Mouse (Mus musculus) heart, adult 2 months (tissue): Measurements from ENCODE around the gene Nfam1. TPM values are rescaled to one million over a fixed set of nuclear protein-coding genes. Genes with fewer than 3 reads are reported as not detected.
"Not testable (repeated sequence)": the region's sequence is repeated elsewhere in the genome, so short reads cannot be mapped to it uniquely, and the experiment has no call there.

ENCODE experiments used
- DNase-seq, 2 experiments: peaks; one replicate each; pipeline ENCODE4 v3.0.0; 2021
- H3K27ac ChIP-seq: fragments of 200-600 bp; 2 replicates; pipeline ENCODE4 v1.8.1; 2022
- H3K27me3 ChIP-seq: fragments of 200-500 bp; 2 replicates; pipeline ENCODE4 v1.6.1; 2012; ENCODE audit warnings: mild to moderate bottlenecking, low read length, inconsistent platforms, mixed read lengths; ENCODE audit not compliant: control insufficient read depth, insufficient read depth
- H3K36me3 ChIP-seq: fragments of 200-500 bp; 2 replicates; pipeline ENCODE4 v1.6.1; 2012; ENCODE audit warnings: low read length, inconsistent platforms; ENCODE audit not compliant: control insufficient read depth, insufficient read depth
- H3K4me1 ChIP-seq: fragments of 200-500 bp; 2 replicates; pipeline ENCODE4 v1.6.1; 2011; ENCODE audit warnings: low read length; ENCODE audit not compliant: control insufficient read depth, insufficient read depth
- H3K4me3 ChIP-seq: fragments of 200-600 bp; 2 replicates; pipeline ENCODE4 v1.8.1; 2022
- H3K79me2 ChIP-seq: fragments of 200-500 bp; replicated peaks from 2 replicates; pipeline ENCODE4 v1.6.1; 2012; ENCODE audit warnings: mild to moderate bottlenecking, inconsistent platforms, low read length, moderate library complexity, mixed read lengths; ENCODE audit not compliant: control insufficient read depth, insufficient read depth
- H3K9ac ChIP-seq: fragments of 200-500 bp; 2 replicates; pipeline ENCODE4 v1.6.1; 2012; ENCODE audit warnings: low read depth, mild to moderate bottlenecking, control low read depth, inconsistent platforms, low read length, mixed read lengths
- CTCF ChIP-seq: fragments of 200-600 bp; IDR thresholded peaks from 2 replicates; pipeline ENCODE4 v1.8.1; 2022; ENCODE audit warnings: antibody characterized with exemption, mild to moderate bottlenecking, moderate library complexity
- EP300 ChIP-seq: fragments of 200-500 bp; IDR thresholded peaks from 2 replicates; pipeline ENCODE4 v1.6.1; 2011; ENCODE audit warnings: low read depth, low read length, control low read depth; ENCODE audit not compliant: insufficient read depth
- POLR2A ChIP-seq: fragments of 200-500 bp; IDR thresholded peaks from 2 replicates; pipeline ENCODE4 v1.6.1; 2011; ENCODE audit warnings: mild to moderate bottlenecking, low read depth, low read length, control low read depth; ENCODE audit not compliant: insufficient read depth
- WGBS: fragments of 180-500 bp; shearing (Covaris S2); methylation state at CpG from one replicate; pipeline ENCODE4 v1.1.7; 2018; 5-methylcytosine and 5-hydroxymethylcytosine counted together
- intact Hi-C: fragments of 180-260 bp; cut with DNase I; formaldehyde crosslinking; loops from one replicate; pipeline ENCODE4 v1.15.1; 2025
- polyA plus RNA-seq: library from polyadenylated mRNA; depleted of rRNA; stranded (reverse); fragments of >200 nt; gene quantifications from 2 replicates; pipeline ENCODE4 v1.2.3, GENCODE M21; 2012
- total RNA-seq, 2 experiments: library from RNA; stranded (reverse); gene quantifications; 2 replicates each; pipeline ENCODE4 v1.2.3; 2021

The Nfam1 gene
- total and polyA plus RNA-seq, 3 experiments = 2.4 to 3.9 (median 2.6) TPM

DNA sequence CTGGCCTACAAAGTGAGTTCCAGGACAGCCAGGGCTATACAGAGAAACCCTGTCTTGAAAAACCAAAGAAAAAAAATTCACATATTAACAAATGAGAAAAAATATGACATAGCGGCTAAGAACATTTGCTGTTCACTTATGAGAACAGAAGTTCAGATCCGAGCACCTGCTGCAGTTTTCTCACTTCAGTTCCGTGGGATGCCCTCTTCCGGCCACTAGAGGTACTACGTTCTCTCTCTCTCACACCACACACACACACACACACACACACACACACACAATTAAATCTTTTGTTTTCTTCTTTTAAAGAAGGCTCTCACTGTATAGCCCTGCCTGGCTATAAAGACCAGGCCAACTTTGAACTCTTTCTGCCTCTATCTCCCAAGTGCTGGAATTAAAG lies 35.2 kb upstream of the Nfam1 start:
- no peak overlapping the region for H3K27ac ChIP-seq
- 89% methylated on average over 5 of the region's 5 CpGs for WGBS
- no peak overlapping the region for H3K4me3 ChIP-seq
- TF ChIP-seq EP300 (no peak), POLR2A (no peak), CTCF (no peak)
- H3K4me1 ChIP-seq = no peaks in the 10 kb centered on the region
- no peak for DNase-seq
- 0 out of 2 replicates have a peak, but pooled peaks cover 2% of the 10 kb centered on the region for H3K27me3 ChIP-seq
- intact Hi-C loops = no loop called here
- no peak overlapping the region for H3K9ac ChIP-seq
- no peaks in the 10 kb centered on the region for H3K36me3 ChIP-seq
- no peaks in the 10 kb centered on the region for H3K79me2 ChIP-seq

DNA sequence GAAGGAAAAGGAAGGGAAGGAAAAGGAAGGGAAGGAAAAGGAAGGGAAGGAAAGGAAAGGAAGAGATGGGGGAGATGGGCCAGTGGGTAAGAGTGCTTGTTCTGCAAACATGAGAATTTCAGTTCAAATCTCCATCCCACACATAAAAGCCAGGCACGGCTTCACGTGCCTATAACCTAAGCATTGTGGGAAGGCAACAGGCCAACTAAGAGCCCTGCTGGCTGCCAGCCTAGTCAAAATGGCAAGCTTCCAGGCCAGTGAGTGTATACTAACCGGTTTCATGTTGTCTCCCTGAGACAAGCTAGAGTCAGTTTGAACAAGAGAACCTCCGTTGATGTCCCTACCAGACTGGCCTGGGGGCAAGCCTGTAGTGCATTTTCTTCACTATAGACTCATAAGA lies 32.4 kb upstream of the Nfam1 start:
- 0 out of 2 replicates have a peak, but pooled peaks cover 2% of the 10 kb centered on the region for H3K27me3 ChIP-seq
- no peaks in the 10 kb centered on the region for H3K36me3 ChIP-seq
- no peaks in the 10 kb centered on the region for H3K79me2 ChIP-seq
- peak; percentile 53 to 62 for DNase-seq
- H3K27ac ChIP-seq = no peak overlapping the region
- H3K4me1 ChIP-seq = no peaks in the 10 kb centered on the region
- no peak for TF ChIP-seq CTCF
- no peak for TF ChIP-seq EP300
- TF ChIP-seq POLR2A = no peak
- intact Hi-C loops = no loop called here
- WGBS = 30% methylated on average over 4 of the region's 4 CpGs
- no peak overlapping the region for H3K9ac ChIP-seq
- no peak overlapping the region for H3K4me3 ChIP-seq

DNA sequence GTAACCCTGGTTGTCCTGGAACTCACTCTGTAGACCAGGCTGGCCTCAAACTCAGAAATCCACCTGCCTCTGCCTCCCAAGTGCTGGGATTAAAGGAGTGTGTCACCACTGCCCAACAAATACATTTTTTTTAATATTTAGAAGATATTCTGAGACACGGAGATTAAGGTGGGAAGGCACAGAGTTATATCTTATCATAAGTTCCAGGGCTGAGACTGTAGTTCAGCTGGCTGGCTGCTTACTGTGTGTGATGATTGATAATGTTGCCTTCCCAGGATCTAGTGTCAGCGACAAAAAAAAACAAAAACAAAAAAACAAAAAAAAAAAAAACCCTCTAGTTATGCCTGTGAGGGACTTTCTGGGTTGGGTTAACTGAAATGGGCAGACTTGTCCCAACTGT lies 29.5 kb upstream of the Nfam1 start:
- H3K27me3 ChIP-seq, H3K9ac ChIP-seq, H3K4me1 ChIP-seq, H3K79me2 ChIP-seq, H3K36me3 ChIP-seq, H3K27ac ChIP-seq, DNase-seq, H3K4me3 ChIP-seq, intact Hi-C loops: not testable (repeated sequence)
- WGBS = 67% methylated on average over 2 of the region's 2 CpGs

DNA sequence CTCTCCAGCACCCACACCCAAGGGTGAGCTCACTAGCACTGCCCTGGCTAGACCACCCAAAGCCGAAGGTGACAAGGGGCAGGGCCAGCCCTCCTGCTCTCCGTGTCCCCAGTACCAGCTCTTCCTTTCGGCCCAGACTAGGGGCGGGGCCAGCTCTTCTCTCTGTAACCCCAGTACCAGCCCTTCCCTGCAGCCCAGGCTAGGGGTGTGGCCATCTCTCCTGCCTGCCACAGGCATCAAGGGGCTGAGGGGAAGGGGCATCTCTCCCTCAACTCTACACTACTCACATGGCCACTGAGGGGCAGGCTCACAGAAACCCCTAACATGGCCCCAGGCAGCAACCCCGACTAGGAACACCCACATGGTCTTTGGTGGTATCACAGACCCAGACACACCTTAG lies 28.6 kb upstream of the Nfam1 start:
- Histone ChIP-seq H3K27me3 (0 out of 2 replicates have a peak, but pooled peaks cover 2% of the 10 kb centered on the region), H3K36me3 (no peaks in the 10 kb centered on the region), H3K9ac (no peak overlapping the region), H3K4me3 (no peak overlapping the region), H3K27ac (no peak overlapping the region), H3K4me1 (no peaks in the 10 kb centered on the region; the same call in 1 of the 2 replicates), H3K79me2 (no peaks in the 10 kb centered on the region)
- TF ChIP-seq EP300 (no peak), CTCF (no peak), POLR2A (no peak)
- DNase-seq = no peak
- 41% methylated on average over 5 of the region's 5 CpGs for WGBS
- intact Hi-C loops = no loop called here

DNA sequence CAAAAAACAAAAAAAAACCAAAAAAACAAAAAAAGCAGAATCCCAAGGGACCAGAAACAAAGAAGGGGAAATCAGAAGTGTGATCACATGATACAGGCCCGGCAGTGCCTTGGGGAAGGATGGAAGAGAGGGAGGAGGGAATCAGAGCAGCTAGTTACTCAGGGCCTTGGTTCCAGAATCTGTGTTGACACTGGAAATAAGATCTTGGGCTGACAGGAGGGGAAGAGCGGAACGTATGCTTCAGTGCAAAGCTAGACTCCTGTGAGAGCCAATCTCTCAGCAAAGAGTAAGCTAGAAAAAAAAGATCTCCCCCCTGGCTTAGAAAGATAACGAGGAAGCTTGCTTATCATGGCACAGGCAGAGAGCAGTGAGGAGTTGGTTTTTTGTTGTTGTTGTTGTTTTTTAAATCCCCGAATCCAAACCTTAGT lies 26.1 kb upstream of the Nfam1 start:
- Histone ChIP-seq H3K27me3 (0 out of 2 replicates have a peak, but pooled peaks cover 2% of the 10 kb centered on the region), H3K9ac (no peak overlapping the region), H3K79me2 (no peaks in the 10 kb centered on the region), H3K4me1 (no peaks in the 10 kb centered on the region; the same call in 1 of the 2 replicates), H3K36me3 (no peaks in the 10 kb centered on the region), H3K27ac (no peak overlapping the region), H3K4me3 (no peak overlapping the region)
- TF ChIP-seq CTCF (no peak), EP300 (no peak), POLR2A (no peak)
- 38% methylated on average over 5 of the region's 5 CpGs for WGBS
- intact Hi-C loops = no loop called here
- no peak for DNase-seq

DNA sequence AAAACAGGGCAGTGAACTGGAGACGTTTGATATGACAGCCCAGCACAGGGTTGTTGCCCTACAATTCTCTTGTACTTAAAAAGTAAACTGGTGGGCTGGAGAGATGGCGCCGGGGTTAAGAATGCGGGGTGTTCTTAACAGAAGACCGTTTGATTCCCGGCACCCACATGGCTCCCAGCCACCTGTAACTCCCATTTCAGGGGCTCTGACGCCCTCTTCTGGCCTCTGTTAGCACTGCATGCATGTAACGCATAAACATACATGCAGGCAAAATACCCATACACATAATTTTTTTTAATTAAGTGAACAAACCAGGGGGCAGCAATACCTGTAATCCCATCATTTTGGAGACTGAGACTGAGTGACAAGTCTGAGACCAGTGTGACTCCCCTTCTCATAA lies 24.4 kb upstream of the Nfam1 start:
- Histone ChIP-seq H3K27ac (no peak overlapping the region), H3K9ac (no peak overlapping the region), H3K4me3 (no peak overlapping the region), H3K27me3 (no peaks in the 10 kb centered on the region; the same call in 1 of the 2 replicates), H3K79me2 (no peaks in the 10 kb centered on the region), H3K36me3 (no peaks in the 10 kb centered on the region), H3K4me1 (no peaks in the 10 kb centered on the region; the same call in 1 of the 2 replicates)
- TF ChIP-seq POLR2A = no peak
- peak; percentile 49 for TF ChIP-seq CTCF
- no peak for TF ChIP-seq EP300
- DNase-seq = no peak
- intact Hi-C loops = no loop called here
- WGBS = 62% methylated on average over 8 of the region's 8 CpGs
